Mouse (Mus musculus) left cerebral cortex, postnatal 4 days (tissue): ENCODE results near the gene Zar1. TPM values are rescaled to one million over a fixed set of nuclear protein-coding genes. Genes with fewer than 3 reads are reported as not detected.

Experiments
- total RNA-seq, 2 experiments: library from RNA; stranded (reverse); gene quantifications; 2 replicates each; pipeline ENCODE4 v1.2.3; 2021

The Zar1 gene
- total RNA-seq, 2 experiments from 2014 or later, result 0.99 to 1.1 TPM

Other genes with a start within 250 kb of the Zar1 start
- gene Corin, start 76.8 kb downstream of the Zar1 start, total RNA-seq, result under 1 TPM; 0.18 to 0.26 TPM
- 10 to 100 TPM; 19.1 to 25.5 TPM for gene Nfxl1, start 21.6 kb downstream of the Zar1 start, total RNA-seq
- 1 to 10 TPM; 2.3 to 2.7 TPM for gene Gm5868, start 6.3 kb upstream of the Zar1 start, total RNA-seq
- not detected for gene Cnga1, start 63.0 kb upstream of the Zar1 start, total RNA-seq
- gene Nipal1, start 66.5 kb upstream of the Zar1 start, total RNA-seq, result under 1 TPM in 1 of 2 experiments, not detected in 1; 0.30 TPM
- gene Txk, start 171.5 kb upstream of the Zar1 start, total RNA-seq, result under 1 TPM; 0.18 to 0.40 TPM